Mouse (Mus musculus) erythroblast, embryonic 14.5 days (primary cell): ENCODE data around the gene Tef.

ENCODE experiments used
- GATA1 ChIP-seq: IDR thresholded peaks from 2 replicates; pipeline ENCODE4 v1.6.1; 2012; ENCODE audit warnings: low read length, inconsistent platforms, mixed read lengths
- TAL1 ChIP-seq: IDR thresholded peaks from 3 replicates; pipeline ENCODE4 v1.6.1; 2012; ENCODE audit warnings: low read length, inconsistent platforms, mixed read lengths

DNA sequence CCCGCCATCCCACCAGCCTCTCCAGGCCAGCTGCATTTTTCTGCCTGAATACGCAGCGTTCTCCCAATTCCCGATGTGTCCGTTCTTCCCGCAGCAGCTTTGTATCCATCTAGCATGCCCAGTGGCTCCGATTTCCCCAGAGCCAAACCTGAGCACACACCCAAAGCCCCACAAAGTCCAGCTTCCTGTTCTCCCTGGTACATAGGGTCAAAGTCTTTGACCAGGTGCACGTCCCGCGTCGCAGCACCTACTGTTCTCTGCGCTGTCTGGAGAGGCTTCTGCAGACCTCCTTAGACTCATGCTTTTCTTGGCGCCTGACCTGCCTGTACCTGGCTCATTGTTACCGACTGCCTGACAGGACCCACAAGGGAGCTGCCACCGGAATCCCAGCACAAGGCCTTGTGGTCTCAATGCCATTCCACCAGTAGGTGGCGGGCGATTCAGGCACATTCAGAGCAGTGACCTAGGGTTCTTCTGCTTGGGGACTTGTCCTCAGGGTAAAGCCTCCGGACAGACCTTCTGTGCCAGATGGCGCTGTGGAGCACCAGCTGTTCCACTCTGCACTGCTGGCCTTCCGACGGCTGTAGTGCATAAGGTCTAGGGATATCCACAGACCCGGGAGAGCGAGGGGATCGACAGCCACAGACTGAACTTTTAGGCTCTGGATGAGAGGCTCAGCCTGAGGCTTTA, 29.1 kb downstream of the Tef start:
- TF ChIP-seq GATA1 (no peak), TAL1 (no peak)
